In genomic region chr3:61363161-61363988, GRCm38 (mm10) we compare ENCODE assay signal across 7 mouse cellular contexts. TPM values are rescaled to one million over a fixed set of nuclear protein-coding genes. Genes with fewer than 3 reads are reported as not detected.
DNase-seq lines count a peak whose midpoint lies in the region; ATAC-seq lines count a peak whose summit lies in the region.

No protein-coding gene starts in this region.

- H3K9me3 ChIP-seq in intestine, embryonic 16.5 days (ENCODE audit: control insufficient read depth, low read length): no peaks in the 10 kb centered on the region
- no peaks in the 10 kb centered on the region for H3K9me3 ChIP-seq in midbrain, embryonic 11.5 days (ENCODE audit: control insufficient read depth, low read length)

- WGBS in intestine, embryonic 16.5 days: under 1% methylated on average over 30 of the region's 30 CpGs
- WGBS in midbrain, embryonic 11.5 days: 1% methylated on average over 30 of the region's 30 CpGs

- intact Hi-C loops in left cerebral cortex, postnatal 36 days (cut with DNase I): loop anchor here (5.0 to 10.0 kb wide), 2 partner anchors 96 to 471 kb away; no protein-coding TSS in a partner anchor

- peaks cover 3% of the 10 kb centered on the region; the same call in 1 of the 2 replicates for H3K36me3 ChIP-seq in intestine, embryonic 16.5 days (ENCODE audit: control insufficient read depth, insufficient read depth, low read length)
- no peaks in the 10 kb centered on the region for H3K36me3 ChIP-seq in midbrain, embryonic 11.5 days (ENCODE audit: control insufficient read depth, insufficient read depth, low read length)

- H3K4me1 ChIP-seq in intestine, embryonic 16.5 days (ENCODE audit: control insufficient read depth, insufficient read depth, low read length): peaks cover 11% of the 10 kb centered on the region
- peaks cover 8% of the 10 kb centered on the region; the same call in 1 of the 2 replicates for H3K4me1 ChIP-seq in midbrain, embryonic 11.5 days (ENCODE audit: control insufficient read depth, insufficient read depth, low read length)

- peak overlapping the region; percentile 88 for H3K4me2 ChIP-seq in intestine, embryonic 16.5 days (ENCODE audit: low read depth, low read length)
- peak overlapping the region; percentile 72 for H3K4me2 ChIP-seq in midbrain, embryonic 11.5 days

- peak overlapping the region; percentile 88 for H3K9ac ChIP-seq in intestine, embryonic 16.5 days (ENCODE audit: low read depth, low read length)
- H3K9ac ChIP-seq in midbrain, embryonic 11.5 days (ENCODE audit: low read length): peak overlapping the region; percentile 92

- peak; percentile 94 for ATAC-seq in intestine, embryonic 16.5 days
- peak; percentile 91 for ATAC-seq in midbrain, embryonic 11.5 days (ENCODE audit: low FRiP score)

- peak overlapping the region; percentile 92 for H3K4me3 ChIP-seq in intestine, embryonic 16.5 days (ENCODE audit: low read length)
- peak overlapping the region; percentile 82 for H3K4me3 ChIP-seq in midbrain, embryonic 11.5 days (ENCODE audit: low read depth, low read length)

- peak overlapping the region; percentile 97 for H3K27ac ChIP-seq in intestine, embryonic 16.5 days (ENCODE audit: low read length)
- peak overlapping the region; percentile 70 for H3K27ac ChIP-seq in midbrain, embryonic 11.5 days (ENCODE audit: low read depth, low read length)

- no peaks in the 10 kb centered on the region for H3K27me3 ChIP-seq in intestine, embryonic 16.5 days (replicated peaks; ENCODE audit: control insufficient read depth, insufficient read depth, low read length)
- no peaks in the 10 kb centered on the region for H3K27me3 ChIP-seq in midbrain, embryonic 11.5 days (ENCODE audit: control insufficient read depth, insufficient read depth, low read length)

- peak; percentile 95 for DNase-seq in adrenal gland, adult 8-10 months
- peak; percentile 93 for DNase-seq in embryo, embryonic 9.5 days (ENCODE audit: extremely low spot score)
- DNase-seq in gastrocnemius, postnatal 4 days (ENCODE audit: low spot score in 2 of 2): peak; percentile 81 to 90
- peak; percentile 94 to 96 for DNase-seq in left cerebral cortex, postnatal 36 days (ENCODE audit: low spot score in 2 of 2)
- DNase-seq in midbrain, embryonic 11.5 days (ENCODE audit: low spot score, missing footprints): peak; percentile 99
- peak; percentile 98 for DNase-seq in skeletal muscle tissue, adult 2 months (ENCODE audit: low read depth, low spot score)

RNA-seq across cellular contexts. Expression of gene Rap2b, which starts 1.9 kb away (rescaled TPM):
- 1 to 10 TPM; 4.5 to 5.7 (median 4.8) TPM for total RNA-seq in adrenal gland, adult 8-10 months (2022)
- total RNA-seq in gastrocnemius, postnatal 4 days (2021): 1 to 10 TPM; 8.7 to 8.9 TPM
- 4.5 and 4.9 TPM in 2 replicates for polyA plus RNA-seq in intestine, embryonic 16.5 days (2015; fragmentation: Nextera tagmentation; extraction: Ambion mirVana)
- total RNA-seq in left cerebral cortex, postnatal 36 days (2021): 10 to 100 TPM; 41.2 to 42.6 TPM
- 12.7 and 12.8 TPM in 2 replicates for polyA plus RNA-seq in midbrain, embryonic 11.5 days (2014; fragmentation: Nextera tagmentation; extraction: Ambion mirVana)

RNA-seq across cellular contexts. Expression of gene B430305J03Rik, which starts 2.4 kb away (rescaled TPM):
- total RNA-seq in adrenal gland, adult 8-10 months (2022): under 1 TPM in 3 of 4 experiments, not detected in 1; 0.12 to 0.27 (median 0.17) TPM
- under 1 TPM; 0.39 to 0.47 TPM for total RNA-seq in gastrocnemius, postnatal 4 days (2021)
- polyA plus RNA-seq in intestine, embryonic 16.5 days (2015; fragmentation: Nextera tagmentation; extraction: Ambion mirVana): not detected in 2 replicates
- total RNA-seq in left cerebral cortex, postnatal 36 days (2021): 1 to 10 TPM; 2.8 to 2.9 TPM
- not detected in 2 replicates for polyA plus RNA-seq in midbrain, embryonic 11.5 days (2014; fragmentation: Nextera tagmentation; extraction: Ambion mirVana)

Comparison
In these comparisons a context has a peak if more than half of its experiments do, and no peak if none do; other contexts are left out.
1. Peak in every context shown above with its lines: DNase-seq, ATAC-seq, H3K4me3 ChIP-seq and H3K27ac ChIP-seq.
2. RNA of gene Rap2b, which starts 1.9 kb away (total RNA-seq): 41.2 to 42.6 TPM in left cerebral cortex, postnatal 36 days; 8.7 to 8.9 TPM in gastrocnemius, postnatal 4 days and 4.5 to 5.7 TPM in adrenal gland, adult 8-10 months; every median in the first group is over 4 times any median in the second.